Mouse (Mus musculus): ENCODE measurements at regions not wholly inside any gene's neighbourhood (a gene's known extent, or its start where the extent isn't known, plus 50 kb on each side); places are given as distances from the start of the nearest gene placed in this dataset.
A peak's percentile ranks its signal among the peaks of the same experiment; 100 is the strongest.

- Histone ChIP-seq H3K27me3 (replicated peaks) (no peaks in the 10 kb centered on the region), H3K9ac (replicated peaks) (no peak overlapping the region), H3K4me2 (no peak overlapping the region), H3K4me1 (no peaks in the 10 kb centered on the region), H3K4me3 (replicated peaks) (no peak overlapping the region), H3K36me3 (no peaks in the 10 kb centered on the region), H3K27ac (replicated peaks) (no peak overlapping the region), H3K9me3 (replicated peaks) (no peaks in the 10 kb centered on the region)
- WGBS: 77% methylated on average over 2 of the region's 2 CpGs
- ATAC-seq (ENCODE audit: low FRiP score): no peak
Measured at GRCm38 (mm10) chr9:89532435-89532834, 90.5 kb downstream of the Minar1 start.

- no peak overlapping the region for H3K4me2 ChIP-seq
- H3K4me1 ChIP-seq: peaks cover 4% of the 10 kb centered on the region
- no peaks in the 10 kb centered on the region for H3K9me3 ChIP-seq (replicated peaks)
- ATAC-seq (ENCODE audit: low FRiP score): peak; percentile 9; the same call in 1 of the 2 replicates
- H3K9ac ChIP-seq (replicated peaks): no peak overlapping the region
- H3K4me3 ChIP-seq (replicated peaks): no peak overlapping the region
- H3K27ac ChIP-seq (replicated peaks): no peak overlapping the region
- H3K27me3 ChIP-seq (replicated peaks): no peaks in the 10 kb centered on the region
- H3K36me3 ChIP-seq: no peaks in the 10 kb centered on the region
- WGBS: 47% methylated on average over 1 of the region's 1 CpGs
Measured at GRCm38 (mm10) chr9:89524137-89524536, 98.8 kb downstream of the Minar1 start.

GRCm38 (mm10) chr9:89523705-89524104, 99.2 kb downstream of the Minar1 start:
- H3K27ac ChIP-seq (replicated peaks): no peak overlapping the region
- no peak overlapping the region for H3K4me2 ChIP-seq
- no peak overlapping the region for H3K4me3 ChIP-seq (replicated peaks)
- ATAC-seq (ENCODE audit: low FRiP score): peak; percentile 65
- WGBS: 61% methylated on average over 3 of the region's 3 CpGs
- no peaks in the 10 kb centered on the region for H3K9me3 ChIP-seq (replicated peaks)
- H3K27me3 ChIP-seq (replicated peaks): no peaks in the 10 kb centered on the region
- H3K4me1 ChIP-seq: peaks cover 4% of the 10 kb centered on the region
- H3K36me3 ChIP-seq: no peaks in the 10 kb centered on the region
- H3K9ac ChIP-seq (replicated peaks): no peak overlapping the region

GRCm38 (mm10) chr9:89508407-89509101, 114.4 kb downstream of the Minar1 start:
- H3K27me3 ChIP-seq (replicated peaks): no peaks in the 10 kb centered on the region
- H3K4me2 ChIP-seq: no peak overlapping the region
- H3K27ac ChIP-seq (replicated peaks): no peak overlapping the region
- 92% methylated on average over 6 of the region's 6 CpGs for WGBS
- no peak overlapping the region for H3K9ac ChIP-seq (replicated peaks)
- H3K36me3 ChIP-seq: no peaks in the 10 kb centered on the region
- no peaks in the 10 kb centered on the region for H3K9me3 ChIP-seq (replicated peaks)
- H3K4me3 ChIP-seq (replicated peaks): no peak overlapping the region
- ATAC-seq (ENCODE audit: low FRiP score): no peak
- no peaks in the 10 kb centered on the region for H3K4me1 ChIP-seq

GRCm38 (mm10) chr9:89502083-89502482, 120.8 kb downstream of the Minar1 start:
- H3K27ac ChIP-seq (replicated peaks): no peak overlapping the region
- no peaks in the 10 kb centered on the region for H3K9me3 ChIP-seq (replicated peaks)
- no peak overlapping the region for H3K4me3 ChIP-seq (replicated peaks)
- no peaks in the 10 kb centered on the region for H3K27me3 ChIP-seq (replicated peaks)
- WGBS: 86% methylated on average over 2 of the region's 2 CpGs
- no peak overlapping the region for H3K4me2 ChIP-seq
- H3K36me3 ChIP-seq: no peaks in the 10 kb centered on the region
- no peak for ATAC-seq (ENCODE audit: low FRiP score)
- no peak overlapping the region for H3K9ac ChIP-seq (replicated peaks)
- peaks cover 7% of the 10 kb centered on the region for H3K4me1 ChIP-seq

- Histone ChIP-seq H3K4me2 (peak overlapping the region; percentile 34), H3K9ac (replicated peaks) (no peak overlapping the region)
- WGBS: 3% methylated on average over 7 of the region's 7 CpGs
Measured at GRCm38 (mm10) chr9:89497399-89497749, 125.6 kb downstream of the Minar1 start.

GRCm38 (mm10) chr9:89496729-89497398, 126.1 kb downstream of the Minar1 start:
- H3K27ac ChIP-seq (replicated peaks): peak overlapping the region; percentile 85
- peak overlapping the region; percentile 34 for H3K4me2 ChIP-seq
- no peaks in the 10 kb centered on the region for H3K36me3 ChIP-seq
- H3K4me1 ChIP-seq: peaks cover 21% of the 10 kb centered on the region
- H3K9ac ChIP-seq (replicated peaks): no peak overlapping the region
- ATAC-seq (ENCODE audit: low FRiP score): peak; percentile 85
- no peaks in the 10 kb centered on the region for H3K27me3 ChIP-seq (replicated peaks)
- WGBS: 8% methylated on average over 14 of the region's 14 CpGs
- H3K9me3 ChIP-seq (replicated peaks): no peaks in the 10 kb centered on the region
- no peak overlapping the region for H3K4me3 ChIP-seq (replicated peaks)

More at GRCm38 (mm10) chr9:89497399-89497749, 125.6 kb downstream of the Minar1 start:
- Histone ChIP-seq H3K9me3 (replicated peaks) (no peaks in the 10 kb centered on the region), H3K4me1 (peaks cover 21% of the 10 kb centered on the region), H3K36me3 (no peaks in the 10 kb centered on the region), H3K27me3 (replicated peaks) (no peaks in the 10 kb centered on the region), H3K27ac (replicated peaks) (peak overlapping the region; percentile 85), H3K4me3 (replicated peaks) (no peak overlapping the region)
- ATAC-seq (ENCODE audit: low FRiP score): peak; percentile 76

GRCm38 (mm10) chr9:89487601-89488000, 135.3 kb downstream of the Minar1 start:
- Histone ChIP-seq H3K4me2 (no peak overlapping the region), H3K9me3 (replicated peaks) (no peaks in the 10 kb centered on the region), H3K4me1 (no peaks in the 10 kb centered on the region), H3K9ac (replicated peaks) (no peak overlapping the region), H3K4me3 (replicated peaks) (no peak overlapping the region), H3K27ac (replicated peaks) (no peak overlapping the region), H3K36me3 (no peaks in the 10 kb centered on the region), H3K27me3 (replicated peaks) (no peaks in the 10 kb centered on the region)
- 59% methylated on average over 4 of the region's 4 CpGs for WGBS
- ATAC-seq (ENCODE audit: low FRiP score): peak; percentile 53; the same call in 1 of the 2 replicates

- H3K4me2 ChIP-seq: no peak overlapping the region
- no peak for ATAC-seq (ENCODE audit: low FRiP score)
- 92% methylated on average over 3 of the region's 3 CpGs for WGBS
- no peaks in the 10 kb centered on the region for H3K36me3 ChIP-seq
- no peaks in the 10 kb centered on the region for H3K9me3 ChIP-seq (replicated peaks)
- H3K27ac ChIP-seq (replicated peaks): no peak overlapping the region
- no peaks in the 10 kb centered on the region for H3K27me3 ChIP-seq (replicated peaks)
- H3K4me1 ChIP-seq: no peaks in the 10 kb centered on the region
- H3K4me3 ChIP-seq (replicated peaks): no peak overlapping the region
- H3K9ac ChIP-seq (replicated peaks): no peak overlapping the region
Measured at GRCm38 (mm10) chr9:89479406-89479805, 143.5 kb downstream of the Minar1 start.

- 39% methylated on average over 5 of the region's 5 CpGs for WGBS
- Histone ChIP-seq H3K9ac (replicated peaks) (no peak overlapping the region), H3K27me3 (replicated peaks) (no peaks in the 10 kb centered on the region), H3K9me3 (replicated peaks) (no peaks in the 10 kb centered on the region), H3K4me2 (no peak overlapping the region), H3K36me3 (no peaks in the 10 kb centered on the region), H3K27ac (replicated peaks) (no peak overlapping the region), H3K4me3 (replicated peaks) (no peak overlapping the region), H3K4me1 (no peaks in the 10 kb centered on the region)
- ATAC-seq (ENCODE audit: low FRiP score): no peak
Measured at GRCm38 (mm10) chr9:89461190-89461589, 161.7 kb downstream of the Minar1 start.

GRCm38 (mm10) chr9:89456666-89457065, 166.3 kb downstream of the Minar1 start:
- Histone ChIP-seq H3K27me3 (replicated peaks) (no peaks in the 10 kb centered on the region), H3K9me3 (replicated peaks) (no peaks in the 10 kb centered on the region), H3K9ac (replicated peaks) (no peak overlapping the region), H3K4me1 (no peaks in the 10 kb centered on the region), H3K36me3 (no peaks in the 10 kb centered on the region), H3K4me2 (no peak overlapping the region), H3K27ac (replicated peaks) (no peak overlapping the region), H3K4me3 (replicated peaks) (no peak overlapping the region)
- WGBS: 86% methylated on average over 3 of the region's 3 CpGs
- no peak for ATAC-seq (ENCODE audit: low FRiP score)

- Histone ChIP-seq H3K36me3 (no peaks in the 10 kb centered on the region), H3K4me1 (no peaks in the 10 kb centered on the region), H3K27me3 (replicated peaks) (no peaks in the 10 kb centered on the region), H3K4me3 (replicated peaks) (no peak overlapping the region), H3K9ac (replicated peaks) (no peak overlapping the region), H3K27ac (replicated peaks) (no peak overlapping the region), H3K4me2 (no peak overlapping the region), H3K9me3 (replicated peaks) (no peaks in the 10 kb centered on the region)
- WGBS: 80% methylated on average over 6 of the region's 6 CpGs
- no peak for ATAC-seq (ENCODE audit: low FRiP score)
Measured at GRCm38 (mm10) chr9:89449656-89450055, 173.3 kb downstream of the Minar1 start.
